Mouse (Mus musculus) kidney, adult 2 months (tissue): Measurements from ENCODE around the gene Ptprs.

Experiments
- CTCF ChIP-seq: fragments of 200-500 bp; conservative IDR thresholded peaks from 2 replicates; pipeline ENCODE4 v1.5.1; 2011; ENCODE audit warnings: low read depth, mild to moderate bottlenecking, control low read depth, low read length, moderate library complexity, mixed read lengths; ENCODE audit not compliant: insufficient read depth, insufficient read length
- POLR2A ChIP-seq: fragments of 200-500 bp; IDR thresholded peaks from one replicate; pipeline ENCODE4 v1.6.1; 2011; ENCODE audit warnings: low read depth, low read length, control low read depth

GRCm38 (mm10) chr17:56405341-56405740, 70.9 kb downstream of the Ptprs start:
- TF ChIP-seq CTCF (no peak), POLR2A (no peak)
